Mouse (Mus musculus) left cerebral cortex, postnatal 14 days (tissue): ENCODE measurements at regions not wholly inside any gene's neighbourhood (a gene's known extent, or its start where the extent isn't known, plus 50 kb on each side); places are given as distances from the start of the nearest gene placed in this dataset.

Source experiments
- DNase-seq, 2 experiments: peaks; one replicate each; pipeline ENCODE4 v3.0.0; 2021 to 2022; ENCODE audit warnings: low spot score in 2 of 2, mixed read lengths in 1 of 2
- intact Hi-C: fragments of 180-260 bp; cut with DNase I; formaldehyde crosslinking; loops from one replicate; pipeline ENCODE4 v1.15.1; 2025

GRCm38 (mm10) chr7:50993707-50994106 is 394.7 kb downstream of the 4933405O20Rik start:
- intact Hi-C loops, result no loop called here
- no peak for DNase-seq

- peak; percentile 1 to 2 for DNase-seq
- intact Hi-C loops, result no loop called here
Measured at GRCm38 (mm10) chr7:51041899-51042667, 443.1 kb downstream of the 4933405O20Rik start.

- no peak for DNase-seq
- intact Hi-C loops, result no loop called here
Measured at GRCm38 (mm10) chr7:51051496-51051895, 452.5 kb downstream of the 4933405O20Rik start.

- intact Hi-C loops, result no loop called here
- no peak for DNase-seq
Measured at GRCm38 (mm10) chr7:51068376-51068775, 442.5 kb upstream of the Ano5 start.

GRCm38 (mm10) chr7:51093774-51094173 is 417.1 kb upstream of the Ano5 start:
- DNase-seq, result peak; percentile 7 to 12
- intact Hi-C loops, result no loop called here

GRCm38 (mm10) chr7:51101166-51101565 is 409.7 kb upstream of the Ano5 start:
- DNase-seq, result no peak

GRCm38 (mm10) chr7:51140796-51141195 is 370.0 kb upstream of the Ano5 start:
- DNase-seq, result no peak
- intact Hi-C loops, result no loop called here

More at GRCm38 (mm10) chr7:51101166-51101565, 409.7 kb upstream of the Ano5 start:
- intact Hi-C loops, result no loop called here

GRCm38 (mm10) chr7:51175211-51175610 is 335.6 kb upstream of the Ano5 start:
- intact Hi-C loops, result no loop called here
- no peak for DNase-seq

GRCm38 (mm10) chr7:51215487-51216232 is 295.2 kb upstream of the Ano5 start:
- intact Hi-C loops, result no loop called here
- DNase-seq, result no peak

- intact Hi-C loops, result no loop called here
- DNase-seq, result no peak
Measured at GRCm38 (mm10) chr7:51216233-51216605, 294.6 kb upstream of the Ano5 start.

- no peak for DNase-seq
- intact Hi-C loops, result no loop called here
Measured at GRCm38 (mm10) chr7:51221351-51221750, 289.5 kb upstream of the Ano5 start.

- DNase-seq, result no peak
- intact Hi-C loops, result no loop called here
Measured at GRCm38 (mm10) chr7:51221806-51222205, 289.0 kb upstream of the Ano5 start.

GRCm38 (mm10) chr7:51227136-51227535 is 283.7 kb upstream of the Ano5 start:
- intact Hi-C loops, result no loop called here
- peak; percentile 49 to 67 for DNase-seq

GRCm38 (mm10) chr7:51234616-51235015 is 276.2 kb upstream of the Ano5 start:
- intact Hi-C loops, result no loop called here
- no peak for DNase-seq

- intact Hi-C loops, result no loop called here
- DNase-seq, result no peak
Measured at GRCm38 (mm10) chr7:51247695-51248094, 263.1 kb upstream of the Ano5 start.

- DNase-seq, result no peak
- intact Hi-C loops, result no loop called here
Measured at GRCm38 (mm10) chr7:51254461-51254860, 256.4 kb upstream of the Ano5 start.

GRCm38 (mm10) chr7:51259160-51259831 is 251.5 kb upstream of the Ano5 start:
- intact Hi-C loops, result no loop called here
- DNase-seq, result no peak

- intact Hi-C loops, result no loop called here
- no peak for DNase-seq
Measured at GRCm38 (mm10) chr7:51264166-51264565, 246.7 kb upstream of the Ano5 start.

GRCm38 (mm10) chr7:51265896-51266295 is 244.9 kb upstream of the Ano5 start:
- peak; percentile 21 to 24 for DNase-seq
- intact Hi-C loops, result no loop called here

GRCm38 (mm10) chr7:51266879-51267278 is 243.9 kb upstream of the Ano5 start:
- intact Hi-C loops, result no loop called here
- no peak for DNase-seq
